Mouse (Mus musculus) cerebellum, adult (tissue): ENCODE data around the gene Qser1.
A peak's percentile ranks its signal among the peaks of the same experiment; 100 is the strongest.

Experiments used
- ATAC-seq: cut with Nextera tagmentation; 2 replicates; pipeline ENCODE4 v1.9.2; 2017; ENCODE audit warnings: mild to moderate bottlenecking, moderate library complexity, mixed read lengths; ENCODE audit not compliant: insufficient number of reproducible peaks, low FRiP score, low TSS enrichment

Gene Qser1

GRCm38 (mm10) chr2:104740248-104740949, 76.2 kb downstream of the Qser1 start:
- no peak for ATAC-seq

GRCm38 (mm10) chr2:104739691-104740090, 76.9 kb downstream of the Qser1 start:
- ATAC-seq: no peak

- no peak for ATAC-seq
Observed at GRCm38 (mm10) chr2:104736241-104736640, 80.3 kb downstream of the Qser1 start.

- ATAC-seq: no peak
Observed at GRCm38 (mm10) chr2:104732562-104733256, 83.9 kb downstream of the Qser1 start.

- no peak for ATAC-seq
Observed at GRCm38 (mm10) chr2:104732033-104732444, 84.5 kb downstream of the Qser1 start.

- no peak for ATAC-seq
Observed at GRCm38 (mm10) chr2:104727369-104727768, 89.2 kb downstream of the Qser1 start.

- no peak for ATAC-seq
Observed at GRCm38 (mm10) chr2:104722021-104722420, 94.5 kb downstream of the Qser1 start.

- ATAC-seq: no peak
Observed at GRCm38 (mm10) chr2:104717827-104718226, 98.7 kb downstream of the Qser1 start.

- no peak for ATAC-seq
Observed at GRCm38 (mm10) chr2:104717231-104717735, 99.3 kb downstream of the Qser1 start.

- no peak for ATAC-seq
Observed at GRCm38 (mm10) chr2:104716279-104716678, 100.3 kb downstream of the Qser1 start, which contains the start of gene Pin1rt1. Gene Pin1rt1, minus strand, starts transcription at chr2:104716379.

- ATAC-seq: peak; percentile 71
Observed at GRCm38 (mm10) chr2:104714254-104714691, 102.3 kb downstream of the Qser1 start.

GRCm38 (mm10) chr2:104712486-104712809, 104.1 kb downstream of the Qser1 start:
- ATAC-seq: no peak

- peak; percentile 83 for ATAC-seq
Observed at GRCm38 (mm10) chr2:104711585-104712485, 104.7 kb downstream of the Qser1 start, which contains the start of gene Tcp11l1. Gene Tcp11l1, minus strand, starts transcription at chr2:104712169.

GRCm38 (mm10) chr2:104710670-104711370, 105.7 kb downstream of the Qser1 start:
- ATAC-seq: no peak

- no peak for ATAC-seq
Observed at GRCm38 (mm10) chr2:104709786-104710337, 106.7 kb downstream of the Qser1 start.
